Mouse (Mus musculus): ENCODE measurements at regions not wholly inside any gene's neighbourhood (a gene's known extent, or its start where the extent isn't known, plus 50 kb on each side); places are given as distances from the start of the nearest gene placed in this dataset.

- no peak for DNase-seq
Observed at GRCm38 (mm10) chr6:54754810-54755209, 61.9 kb upstream of the Znrf2 start.

DNA sequence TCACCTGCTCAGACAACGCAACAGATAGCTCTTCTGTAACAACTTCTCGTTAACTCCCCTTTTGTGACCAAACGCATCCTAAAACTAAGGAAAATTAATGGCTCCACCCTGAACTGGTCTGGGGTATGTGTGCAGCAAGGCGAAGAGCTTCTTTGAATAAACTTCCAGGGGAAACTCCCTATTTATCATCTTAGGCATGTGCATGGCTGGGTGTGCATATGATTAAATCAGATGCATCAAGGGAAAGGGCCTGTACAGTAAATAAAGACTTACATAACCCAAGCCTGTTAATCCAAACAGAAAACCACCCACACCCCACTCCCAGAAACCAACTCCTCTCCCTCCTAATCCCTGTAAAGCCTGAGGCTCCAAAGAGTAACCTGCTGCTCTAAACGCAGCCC is 59.2 kb upstream of the Znrf2 start:
- DNase-seq: no peak

- no peak for DNase-seq
Observed at GRCm38 (mm10) chr6:54758112-54758511, 58.6 kb upstream of the Znrf2 start.

GRCm38 (mm10) chr6:54759263-54759662 is 57.5 kb upstream of the Znrf2 start:
- no peak for DNase-seq

DNA sequence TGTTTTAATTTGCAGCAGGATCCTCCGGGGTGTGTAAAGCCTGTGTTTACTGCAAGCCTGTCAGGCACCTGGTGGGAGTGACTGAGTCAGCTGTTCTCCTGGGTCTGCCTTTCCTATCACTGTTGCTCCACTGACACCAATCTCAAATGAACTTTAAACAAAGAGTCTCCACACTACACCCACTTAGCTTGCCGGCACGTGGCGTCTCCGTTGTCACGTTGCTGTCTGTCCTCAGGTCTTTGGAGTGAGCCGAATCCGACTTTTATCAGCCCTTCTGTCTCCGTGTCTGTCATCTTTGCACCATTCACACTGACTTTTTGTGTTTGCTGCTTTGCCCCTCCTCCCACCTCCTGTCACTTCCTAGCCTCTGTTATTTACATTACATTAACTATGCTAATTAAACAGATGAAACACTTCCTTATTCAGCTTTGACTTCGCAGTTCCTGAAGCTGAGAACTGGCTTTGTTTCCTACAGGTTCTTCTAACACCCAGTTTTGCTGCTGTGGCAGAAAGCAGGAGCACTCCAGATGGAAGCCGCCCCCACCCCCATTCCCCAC is 56.7 kb upstream of the Znrf2 start:
- peak; percentile 20 to 38 for DNase-seq

DNA sequence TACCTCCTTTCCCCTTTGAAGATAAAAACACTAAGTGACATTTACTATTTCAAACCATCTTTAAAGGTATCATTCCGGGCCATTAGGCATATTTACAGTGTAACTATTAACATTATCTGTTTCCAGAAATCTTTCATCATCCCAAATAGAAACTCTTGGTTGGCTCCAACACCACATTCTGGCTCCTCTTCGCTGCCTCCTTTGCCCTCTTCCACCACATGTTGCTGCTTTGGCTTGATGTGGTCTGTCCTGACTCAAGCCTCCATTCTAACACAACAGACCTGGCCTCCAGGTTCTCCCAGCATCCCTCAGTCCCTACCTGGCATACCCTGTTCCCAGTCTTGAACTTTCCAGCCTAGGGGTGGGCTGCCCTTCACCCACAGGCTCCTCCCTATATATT is 56.2 kb upstream of the Znrf2 start:
- no peak for DNase-seq

- peak in 1 of 2 experiments; percentile 57 for DNase-seq
Observed at GRCm38 (mm10) chr6:54762021-54762420, 54.7 kb upstream of the Znrf2 start.

DNA sequence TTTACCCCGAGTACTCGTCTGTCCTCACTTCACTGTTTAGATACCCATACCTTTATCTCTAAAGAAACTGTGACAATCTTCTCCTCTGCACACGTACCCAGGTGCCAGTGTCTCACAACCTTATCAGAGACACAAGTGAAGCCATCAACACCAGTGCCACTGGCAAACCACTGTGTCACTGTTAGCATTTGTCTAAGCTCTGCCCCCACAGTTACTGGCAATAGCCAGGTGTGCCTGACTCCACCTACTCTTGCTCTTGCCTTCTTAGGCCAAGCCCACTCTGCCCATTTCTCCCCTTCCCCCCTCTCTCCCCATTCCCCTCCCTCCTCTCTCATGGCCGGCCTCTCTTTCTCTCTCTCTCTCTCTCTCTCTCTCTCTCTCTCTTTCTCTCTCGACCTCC is 54.2 kb upstream of the Znrf2 start:
- peak in 1 of 2 experiments; percentile 14 for DNase-seq

DNA sequence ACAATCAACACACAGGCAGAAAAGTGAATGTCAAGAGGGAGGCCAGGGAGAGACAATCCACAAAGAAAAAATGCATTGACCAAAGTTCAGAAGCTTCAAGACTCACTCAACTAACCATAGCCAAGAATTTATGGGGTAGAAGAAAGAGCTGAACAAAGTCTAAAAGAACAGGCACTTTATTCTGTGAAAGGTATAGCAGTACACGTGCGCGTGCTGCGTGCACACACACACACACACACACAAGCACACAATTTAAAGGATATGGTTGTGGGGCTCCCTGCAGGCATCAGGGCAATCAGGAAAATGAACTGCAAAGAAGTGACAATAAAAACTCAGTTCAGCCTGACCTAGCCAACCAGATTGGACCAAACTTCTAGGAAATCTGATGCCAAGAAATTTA is 53.0 kb upstream of the Znrf2 start:
- DNase-seq: no peak

- no peak for DNase-seq
Observed at GRCm38 (mm10) chr6:54765715-54766114, 51.0 kb upstream of the Znrf2 start.

- DNase-seq: no peak
Observed at GRCm38 (mm10) chr6:54766485-54767112, 50.1 kb upstream of the Znrf2 start.
